Mouse (Mus musculus) cortical plate, adult 2 months (tissue): Measurements from ENCODE around the gene Psmd2.

ENCODE experiments used
- CTCF ChIP-seq: fragments of 200-500 bp; IDR thresholded peaks from 2 replicates; pipeline ENCODE4 v1.5.1; 2011; ENCODE audit warnings: mild to moderate bottlenecking, control low read depth, low read length; ENCODE audit not compliant: insufficient read depth; ENCODE audit errors: extremely low read depth
- POLR2A ChIP-seq: fragments of 200-500 bp; IDR thresholded peaks from 2 replicates; pipeline ENCODE4 v1.6.1; 2011; ENCODE audit warnings: mild to moderate bottlenecking, low read length, control low read depth; ENCODE audit not compliant: insufficient read depth; ENCODE audit errors: extremely low read depth

DNA sequence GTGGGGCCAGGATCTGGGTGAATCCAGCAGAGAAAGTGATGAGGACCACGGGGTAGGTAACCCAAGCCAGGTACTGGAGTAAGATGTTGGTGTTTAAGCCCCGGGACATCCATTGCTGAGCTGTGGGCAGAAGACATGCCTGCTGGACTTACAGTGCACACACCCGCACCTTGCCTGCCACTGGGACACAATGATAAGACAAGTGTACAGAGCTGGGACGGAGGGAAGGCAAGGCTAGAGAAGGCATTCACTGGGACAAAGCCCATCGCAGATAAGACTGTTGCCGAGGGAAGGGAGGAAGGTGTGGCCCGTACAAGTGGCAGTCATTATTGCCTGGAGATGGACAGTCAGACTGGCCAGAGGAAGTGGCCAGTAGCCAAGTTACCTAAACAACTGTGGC is 61.4 kb downstream of the Psmd2 start:
- TF ChIP-seq CTCF (no peak), POLR2A (no peak)
